Mouse (Mus musculus) urinary bladder, postnatal 25 days (tissue): Measurements from ENCODE around the gene Sfrp2.

Experiments
- DNase-seq: peaks from one replicate; pipeline ENCODE4 v3.0.0; 2022; ENCODE audit warnings: low spot score

Gene Sfrp2

GRCm38 (mm10) chr3:83771160-83771869 is 5.2 kb downstream of the Sfrp2 start:
- no peak for DNase-seq

- no peak for DNase-seq
These were observed 7.2 kb downstream of the Sfrp2 start for GRCm38 (mm10) chr3:83773281-83773680.

GRCm38 (mm10) chr3:83775403-83775802 is 9.3 kb downstream of the Sfrp2 start:
- no peak for DNase-seq

- DNase-seq = no peak
These were observed 15.5 kb downstream of the Sfrp2 start for GRCm38 (mm10) chr3:83781460-83782222.

- DNase-seq = no peak
These were observed 17.8 kb downstream of the Sfrp2 start for GRCm38 (mm10) chr3:83783716-83784469.

GRCm38 (mm10) chr3:83784726-83785125 is 18.6 kb downstream of the Sfrp2 start:
- no peak for DNase-seq

GRCm38 (mm10) chr3:83787086-83787485 is 21.0 kb downstream of the Sfrp2 start:
- no peak for DNase-seq

GRCm38 (mm10) chr3:83787776-83788305 is 21.7 kb downstream of the Sfrp2 start:
- DNase-seq = no peak

- no peak for DNase-seq
These were observed 23.7 kb downstream of the Sfrp2 start for GRCm38 (mm10) chr3:83789651-83790451.

GRCm38 (mm10) chr3:83791444-83791843 is 25.3 kb downstream of the Sfrp2 start:
- no peak for DNase-seq

GRCm38 (mm10) chr3:83797098-83797497 is 31.0 kb downstream of the Sfrp2 start:
- DNase-seq = no peak

GRCm38 (mm10) chr3:83797828-83798227 is 31.7 kb downstream of the Sfrp2 start:
- peak; percentile 68 for DNase-seq

GRCm38 (mm10) chr3:83799486-83799885 is 33.4 kb downstream of the Sfrp2 start:
- DNase-seq = no peak

GRCm38 (mm10) chr3:83801649-83802155 is 35.6 kb downstream of the Sfrp2 start:
- DNase-seq = no peak

- DNase-seq = no peak
These were observed 42.4 kb downstream of the Sfrp2 start for GRCm38 (mm10) chr3:83808483-83808882.

- no peak for DNase-seq
These were observed 45.9 kb downstream of the Sfrp2 start for GRCm38 (mm10) chr3:83811987-83812386.

GRCm38 (mm10) chr3:83812863-83813262 is 46.7 kb downstream of the Sfrp2 start:
- no peak for DNase-seq

- no peak for DNase-seq
These were observed 50.3 kb downstream of the Sfrp2 start for GRCm38 (mm10) chr3:83816372-83816925.

- DNase-seq = no peak
These were observed 57.7 kb downstream of the Sfrp2 start for GRCm38 (mm10) chr3:83823774-83824173.
